Mouse (Mus musculus): ENCODE measurements around the gene Smim23. TPM values are rescaled to one million over a fixed set of nuclear protein-coding genes. Genes with fewer than 3 reads are reported as not detected.

The Smim23 gene
- total and polyA plus RNA-seq, 2 experiments from 2014 or later: not detected

DNA sequence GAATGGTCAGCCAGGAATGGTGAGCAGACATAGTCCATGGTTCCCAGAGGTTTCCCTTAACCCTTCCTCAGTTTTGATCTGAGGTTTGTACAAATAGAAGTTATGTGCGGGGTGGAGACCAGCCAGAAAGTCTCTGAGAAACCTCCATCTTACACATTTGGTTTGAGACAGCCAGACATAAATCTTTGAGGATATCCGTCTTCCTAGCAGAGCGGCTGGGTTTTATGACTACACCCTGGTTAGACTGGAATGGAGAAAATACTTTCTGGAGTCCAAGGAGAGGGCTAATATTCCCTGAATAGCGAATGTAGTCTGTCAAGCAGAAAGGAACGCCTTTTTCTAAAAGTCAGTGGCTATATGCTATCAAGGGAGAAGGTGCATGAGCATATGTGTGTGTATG lies 16.8 kb upstream of the Smim23 start:
- H3K9me3 ChIP-seq (replicated peaks; ENCODE audit: control insufficient read depth, low read length): no peaks in the 10 kb centered on the region
- ATAC-seq (ENCODE audit: insufficient read depth, low read depth) (no peak), DNase-seq (ENCODE audit: low spot score) (no peak)
- H3K4me3 ChIP-seq (ENCODE audit: low read depth, low read length): no peak overlapping the region
- WGBS: 89% methylated on average over 5 of the region's 5 CpGs
- no peak overlapping the region for H3K4me2 ChIP-seq (ENCODE audit: low read depth, low read length)
- H3K27ac ChIP-seq (ENCODE audit: low read depth): no peak overlapping the region
- no peaks in the 10 kb centered on the region for H3K36me3 ChIP-seq (replicated peaks; ENCODE audit: control insufficient read depth, insufficient read depth, low read length)
- H3K9ac ChIP-seq (replicated peaks; ENCODE audit: low read depth, low read length): no peak overlapping the region
- H3K27me3 ChIP-seq (ENCODE audit: control insufficient read depth, insufficient read depth, low read length): no peaks in the 10 kb centered on the region
- no peaks in the 10 kb centered on the region for H3K4me1 ChIP-seq (ENCODE audit: control insufficient read depth, insufficient read depth)
- TF ChIP-seq EP300 (IDR thresholded peaks at IDR 0.05; ENCODE audit: low read depth) (no peak), CTCF (IDR thresholded peaks at IDR 0.05; ENCODE audit: low read depth) (no peak)

GRCm38 (mm10) chr11:32840256-32840655 lies 15.9 kb upstream of the Smim23 start:
- Histone ChIP-seq H3K36me3 (replicated peaks; ENCODE audit: control insufficient read depth, insufficient read depth, low read length) (no peaks in the 10 kb centered on the region), H3K9ac (replicated peaks; ENCODE audit: low read depth, low read length) (no peak overlapping the region), H3K9me3 (replicated peaks; ENCODE audit: control insufficient read depth, low read length) (0 out of 2 replicates have a peak, but pooled peaks cover 5% of the 10 kb centered on the region), H3K4me2 (ENCODE audit: low read depth, low read length) (no peak overlapping the region), H3K27me3 (ENCODE audit: control insufficient read depth, insufficient read depth, low read length) (no peaks in the 10 kb centered on the region), H3K27ac (ENCODE audit: low read depth) (no peak overlapping the region), H3K4me3 (ENCODE audit: low read depth, low read length) (no peak overlapping the region), H3K4me1 (ENCODE audit: control insufficient read depth, insufficient read depth) (no peaks in the 10 kb centered on the region)
- TF ChIP-seq CTCF (IDR thresholded peaks at IDR 0.05; ENCODE audit: low read depth) (no peak), EP300 (IDR thresholded peaks at IDR 0.05; ENCODE audit: low read depth) (no peak)
- ATAC-seq (ENCODE audit: insufficient read depth, low read depth) (no peak), DNase-seq (ENCODE audit: low spot score) (no peak)
- 68% methylated on average over 9 of the region's 9 CpGs for WGBS

- no peaks in the 10 kb centered on the region for H3K4me1 ChIP-seq (ENCODE audit: control insufficient read depth, insufficient read depth)
- 52% methylated on average over 8 of the region's 8 CpGs for WGBS
- no peak overlapping the region for H3K27ac ChIP-seq (ENCODE audit: low read depth)
- ATAC-seq (ENCODE audit: insufficient read depth, low read depth): no peak
- no peaks in the 10 kb centered on the region for H3K36me3 ChIP-seq (replicated peaks; ENCODE audit: control insufficient read depth, insufficient read depth, low read length)
- H3K9me3 ChIP-seq (replicated peaks; ENCODE audit: control insufficient read depth, low read length): 0 out of 2 replicates have a peak, but pooled peaks cover 5% of the 10 kb centered on the region
- no peak overlapping the region for H3K4me2 ChIP-seq (ENCODE audit: low read depth, low read length)
- TF ChIP-seq EP300 (IDR thresholded peaks at IDR 0.05; ENCODE audit: low read depth): no peak
- TF ChIP-seq CTCF (IDR thresholded peaks at IDR 0.05; ENCODE audit: low read depth): no peak
- no peaks in the 10 kb centered on the region for H3K27me3 ChIP-seq (ENCODE audit: control insufficient read depth, insufficient read depth, low read length)
- no peak overlapping the region for H3K4me3 ChIP-seq (ENCODE audit: low read depth, low read length)
- H3K9ac ChIP-seq (replicated peaks; ENCODE audit: low read depth, low read length): no peak overlapping the region
- no peak for DNase-seq (ENCODE audit: low spot score)
Observed at GRCm38 (mm10) chr11:32835022-32835421, 10.6 kb upstream of the Smim23 start.

DNA sequence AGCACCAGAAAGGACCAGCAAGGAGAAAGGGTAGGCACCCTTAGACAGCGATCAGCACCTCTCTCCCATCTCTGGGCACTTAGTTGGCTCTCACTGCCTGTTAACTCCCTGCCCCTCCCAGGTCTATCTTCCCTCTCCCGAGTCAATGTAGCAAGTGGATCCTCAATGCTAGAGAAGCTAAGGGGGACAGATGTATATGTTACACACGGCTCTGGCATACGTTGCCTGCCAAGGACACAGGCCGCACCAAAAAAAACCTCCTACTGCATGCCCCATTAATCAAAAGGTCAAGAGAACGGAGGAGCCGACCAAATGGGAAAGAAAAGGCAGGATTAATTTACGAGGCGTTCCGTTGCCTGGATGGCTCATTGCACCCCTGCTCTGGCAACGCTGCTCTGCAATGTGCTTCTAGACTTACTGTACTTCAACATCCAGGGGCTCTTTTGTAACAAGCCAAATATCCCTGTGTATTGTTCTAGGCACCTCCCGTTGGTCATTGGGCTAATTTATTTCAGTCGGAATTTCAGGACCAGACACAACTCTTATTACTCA lies 10.0 kb upstream of the Smim23 start:
- 59% methylated on average over 13 of the region's 13 CpGs for WGBS
- no peak for ATAC-seq (ENCODE audit: insufficient read depth, low read depth)
- Histone ChIP-seq H3K36me3 (replicated peaks; ENCODE audit: control insufficient read depth, insufficient read depth, low read length) (no peaks in the 10 kb centered on the region), H3K4me1 (ENCODE audit: control insufficient read depth, insufficient read depth) (no peaks in the 10 kb centered on the region), H3K9me3 (replicated peaks; ENCODE audit: control insufficient read depth, low read length) (0 out of 2 replicates have a peak, but pooled peaks cover 5% of the 10 kb centered on the region), H3K9ac (replicated peaks; ENCODE audit: low read depth, low read length) (no peak overlapping the region), H3K4me2 (ENCODE audit: low read depth, low read length) (no peak overlapping the region), H3K27ac (ENCODE audit: low read depth) (no peak overlapping the region), H3K4me3 (ENCODE audit: low read depth, low read length) (no peak overlapping the region), H3K27me3 (ENCODE audit: control insufficient read depth, insufficient read depth, low read length) (no peaks in the 10 kb centered on the region)
- DNase-seq (ENCODE audit: low spot score): no peak
- TF ChIP-seq CTCF (IDR thresholded peaks at IDR 0.05; ENCODE audit: low read depth) (no peak), EP300 (IDR thresholded peaks at IDR 0.05; ENCODE audit: low read depth) (no peak)

DNA sequence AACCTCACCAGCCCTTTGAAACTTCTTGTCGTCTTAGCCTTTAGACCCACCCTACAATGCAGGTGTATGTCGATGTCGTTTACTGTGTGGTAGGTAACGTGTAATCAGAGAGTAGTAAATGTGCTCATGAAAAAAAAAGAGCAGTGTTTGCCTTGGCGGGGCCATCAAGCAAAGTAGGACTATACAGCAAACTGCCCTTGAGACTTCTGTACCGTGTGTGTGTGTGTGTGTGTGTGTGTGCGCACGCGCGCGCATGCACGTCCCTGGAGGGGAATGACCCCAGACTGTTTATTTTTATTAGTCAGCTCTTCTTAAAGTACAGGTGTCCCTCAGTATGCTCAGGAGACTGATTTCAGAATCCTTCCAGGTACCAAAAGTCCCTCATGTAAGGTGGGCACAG lies 6.8 kb downstream of the Smim23 start:
- no peaks in the 10 kb centered on the region for H3K27me3 ChIP-seq (ENCODE audit: control insufficient read depth, insufficient read depth, low read length)
- H3K4me1 ChIP-seq (ENCODE audit: control insufficient read depth, insufficient read depth): no peaks in the 10 kb centered on the region
- H3K4me3 ChIP-seq (ENCODE audit: low read depth, low read length): no peak overlapping the region
- no peak for ATAC-seq (ENCODE audit: insufficient read depth, low read depth)
- H3K36me3 ChIP-seq (replicated peaks; ENCODE audit: control insufficient read depth, insufficient read depth, low read length): no peaks in the 10 kb centered on the region
- no peaks in the 10 kb centered on the region for H3K9me3 ChIP-seq (replicated peaks; ENCODE audit: control insufficient read depth, low read length)
- no peak for TF ChIP-seq CTCF (IDR thresholded peaks at IDR 0.05; ENCODE audit: low read depth)
- no peak overlapping the region for H3K4me2 ChIP-seq (ENCODE audit: low read depth, low read length)
- 88% methylated on average over 12 of the region's 12 CpGs for WGBS
- no peak overlapping the region for H3K9ac ChIP-seq (replicated peaks; ENCODE audit: low read depth, low read length)
- no peak for DNase-seq (ENCODE audit: low spot score)
- H3K27ac ChIP-seq (ENCODE audit: low read depth): no peak overlapping the region

DNA sequence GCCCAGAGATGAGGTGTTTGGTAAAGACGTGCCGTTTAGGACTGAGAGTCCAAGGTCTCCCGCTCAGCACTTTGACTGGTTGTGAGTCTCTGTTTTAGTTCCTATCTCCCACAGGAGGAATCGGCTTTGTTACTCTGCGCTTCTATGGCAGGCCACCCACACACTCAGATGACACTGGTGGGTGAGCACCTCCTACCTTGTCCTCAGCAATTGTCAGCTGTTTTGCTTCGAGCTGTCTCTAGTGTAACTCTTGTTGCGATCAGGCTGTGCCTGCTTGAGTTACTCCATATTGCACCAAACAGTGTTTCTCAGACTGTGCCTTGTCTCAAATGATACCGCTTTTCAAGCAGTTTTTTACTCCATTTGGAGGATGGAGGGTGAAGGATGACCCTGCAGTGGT lies 10.1 kb downstream of the Smim23 start:
- no peaks in the 10 kb centered on the region for H3K9me3 ChIP-seq (replicated peaks; ENCODE audit: control insufficient read depth, low read length)
- no peak for ATAC-seq (ENCODE audit: insufficient read depth, low read depth)
- H3K27me3 ChIP-seq (ENCODE audit: control insufficient read depth, insufficient read depth, low read length): no peaks in the 10 kb centered on the region
- no peak overlapping the region for H3K4me3 ChIP-seq (ENCODE audit: low read depth, low read length)
- no peak for TF ChIP-seq EP300 (IDR thresholded peaks at IDR 0.05; ENCODE audit: low read depth)
- no peak for TF ChIP-seq CTCF (IDR thresholded peaks at IDR 0.05; ENCODE audit: low read depth)
- DNase-seq (ENCODE audit: low spot score): no peak
- H3K36me3 ChIP-seq (replicated peaks; ENCODE audit: control insufficient read depth, insufficient read depth, low read length): no peaks in the 10 kb centered on the region
- H3K4me2 ChIP-seq (ENCODE audit: low read depth, low read length): no peak overlapping the region
- H3K4me1 ChIP-seq (ENCODE audit: control insufficient read depth, insufficient read depth): no peaks in the 10 kb centered on the region
- H3K9ac ChIP-seq (replicated peaks; ENCODE audit: low read depth, low read length): no peak overlapping the region
- no peak overlapping the region for H3K27ac ChIP-seq (ENCODE audit: low read depth)
- 78% methylated on average over 8 of the region's 8 CpGs for WGBS

Measured in heart, postnatal 0 days (tissue).